Mouse (Mus musculus) heart, postnatal 4 days (tissue): ENCODE measurements around the gene Pappa2. TPM values are rescaled to one million over a fixed set of nuclear protein-coding genes. Genes with fewer than 3 reads are reported as not detected.

Source experiments
- DNase-seq: peaks from one replicate; pipeline ENCODE4 v3.0.0; 2021
- total RNA-seq, 2 experiments: library from RNA; stranded (reverse); gene quantifications; 2 replicates each; pipeline ENCODE4 v1.2.3; 2021

The Pappa2 gene
- total RNA-seq: 1 to 10 TPM; 1.1 to 1.2 TPM

- no peak for DNase-seq
Measured at GRCm38 (mm10) chr1:158980390-158980789, at the start of gene Pappa2. Pappa2 (minus strand) TSS chr1:158980490.

DNA sequence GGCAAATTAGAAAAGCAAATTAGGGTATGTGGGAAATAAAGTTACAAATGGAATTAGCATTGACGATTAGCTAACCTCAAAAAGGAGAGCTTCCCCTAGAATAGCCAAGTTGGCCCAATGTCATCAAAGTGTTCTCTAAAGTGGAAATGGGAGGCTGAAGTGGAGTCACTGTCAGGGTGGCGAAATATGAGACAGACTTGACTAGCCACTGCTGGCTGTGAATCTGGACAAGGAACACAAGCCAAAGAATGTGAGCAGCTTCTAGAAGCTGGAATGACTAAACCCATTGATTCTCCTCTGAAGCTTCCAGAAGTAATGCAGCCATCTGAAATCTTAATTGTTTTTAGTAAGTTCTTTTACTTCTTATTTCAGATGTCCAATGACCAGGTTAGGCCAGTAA lies 48.8 kb upstream of the Pappa2 start:
- no peak for DNase-seq

GRCm38 (mm10) chr1:159014940-159015660 lies 34.8 kb upstream of the Pappa2 start:
- no peak for DNase-seq

DNA sequence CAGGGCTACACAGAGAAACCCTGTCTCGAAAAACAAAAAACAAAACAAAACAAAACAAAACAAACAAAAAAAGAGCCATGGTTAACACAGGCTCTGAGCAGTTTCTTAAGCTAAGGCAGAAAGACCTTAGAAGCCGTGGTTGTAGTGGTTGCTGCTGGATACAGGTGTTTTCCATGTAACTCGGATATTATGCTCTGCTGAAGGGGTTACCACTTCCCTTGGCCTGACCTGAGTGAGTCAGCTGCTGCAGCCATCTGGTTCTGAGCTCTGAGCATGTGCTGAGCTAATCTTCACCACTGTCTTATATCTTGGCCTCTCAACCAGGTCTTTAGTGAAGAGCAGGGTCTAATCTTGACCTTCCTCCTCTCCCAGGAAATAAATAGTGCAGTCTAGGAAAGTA lies 6.8 kb upstream of the Pappa2 start:
- no peak for DNase-seq

- DNase-seq: no peak
Measured at GRCm38 (mm10) chr1:158962340-158962739, 17.9 kb downstream of the Pappa2 start.

- DNase-seq: no peak
Measured at GRCm38 (mm10) chr1:158960984-158961383, 19.3 kb downstream of the Pappa2 start.

- DNase-seq: no peak
Measured at GRCm38 (mm10) chr1:158960549-158960948, 19.7 kb downstream of the Pappa2 start.

DNA sequence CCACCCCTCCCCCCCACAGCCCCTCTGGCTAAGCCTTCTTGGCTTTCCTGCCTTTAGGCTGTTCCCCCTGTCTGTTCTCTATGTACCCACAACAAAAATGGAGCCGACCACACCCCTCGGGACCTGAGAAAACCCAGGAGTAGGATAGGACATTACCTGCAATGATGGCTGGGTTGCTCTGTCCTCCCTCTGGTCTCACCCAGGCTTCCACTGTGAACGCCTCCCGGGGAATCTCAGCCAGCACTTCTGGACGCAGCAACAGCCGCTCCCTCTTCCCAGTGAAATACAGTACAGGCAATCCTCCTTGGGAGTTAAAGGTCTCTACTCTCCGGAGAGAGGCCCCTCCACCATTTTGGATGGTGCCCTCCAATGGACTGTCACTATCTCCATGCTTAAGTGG lies 23.9 kb downstream of the Pappa2 start:
- no peak for DNase-seq

DNA sequence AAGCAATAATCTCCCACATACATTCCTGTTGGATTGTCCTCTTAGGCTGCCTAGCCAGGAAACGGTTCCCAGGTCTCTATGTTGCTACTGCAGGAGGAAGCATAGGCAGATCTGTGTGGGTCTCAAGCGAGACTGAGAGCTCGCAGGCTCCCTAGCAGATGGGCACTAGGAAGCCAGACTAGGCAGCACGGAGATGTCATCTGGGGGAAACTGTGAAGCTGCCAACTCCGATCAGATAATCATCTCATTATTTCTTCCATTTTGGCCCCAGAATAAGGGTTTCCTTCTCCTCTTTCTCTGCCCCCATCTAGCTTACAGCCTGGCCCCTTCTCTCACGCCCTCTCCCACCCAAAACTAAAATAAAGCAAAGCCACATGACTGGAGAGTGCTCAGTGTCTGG lies 25.5 kb downstream of the Pappa2 start:
- DNase-seq: no peak

- DNase-seq: peak; percentile 75
Measured at GRCm38 (mm10) chr1:158953479-158954207, 26.6 kb downstream of the Pappa2 start.

- DNase-seq: no peak
Measured at GRCm38 (mm10) chr1:158949041-158949440, 31.2 kb downstream of the Pappa2 start.

GRCm38 (mm10) chr1:158947981-158948735 lies 32.1 kb downstream of the Pappa2 start:
- no peak for DNase-seq

DNA sequence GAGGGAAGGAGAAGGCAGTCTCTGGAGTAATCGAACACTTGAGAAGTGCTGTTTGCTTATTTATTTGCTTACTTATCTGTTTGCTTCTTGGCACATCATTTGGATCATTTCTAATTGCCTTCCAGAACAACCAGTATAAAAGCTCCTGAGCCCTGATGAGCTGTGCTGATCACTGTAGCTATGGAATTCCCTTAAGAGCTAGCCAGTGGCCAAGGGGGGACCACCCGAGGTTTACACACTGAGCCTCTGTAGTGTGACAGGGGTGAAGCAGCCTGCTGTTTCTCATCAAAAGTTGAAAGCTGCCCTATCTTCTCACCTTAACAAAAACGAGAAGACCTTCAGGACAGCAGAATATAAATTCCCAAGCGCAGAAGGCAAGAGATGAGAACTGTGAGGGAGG lies 35.4 kb downstream of the Pappa2 start:
- DNase-seq: no peak

DNA sequence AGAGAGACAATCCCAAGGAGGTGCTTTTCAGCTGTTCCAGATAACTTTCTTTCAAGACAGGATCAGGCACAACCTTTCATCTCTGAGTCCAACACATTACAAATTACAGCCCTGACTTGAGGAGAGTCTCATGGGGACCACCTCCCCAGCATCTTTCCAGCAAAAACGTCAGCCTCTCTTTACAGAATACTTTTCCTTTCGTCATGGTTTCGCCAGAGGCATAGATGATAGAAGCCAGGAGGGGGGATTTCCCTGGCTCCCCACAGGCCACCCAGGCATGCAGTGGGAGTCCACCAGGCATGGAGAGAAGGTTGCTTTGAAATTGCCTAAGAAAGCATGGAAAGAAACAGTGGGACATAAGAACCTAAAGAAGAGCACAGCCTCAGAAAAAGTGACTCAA lies 37.4 kb downstream of the Pappa2 start:
- no peak for DNase-seq

DNA sequence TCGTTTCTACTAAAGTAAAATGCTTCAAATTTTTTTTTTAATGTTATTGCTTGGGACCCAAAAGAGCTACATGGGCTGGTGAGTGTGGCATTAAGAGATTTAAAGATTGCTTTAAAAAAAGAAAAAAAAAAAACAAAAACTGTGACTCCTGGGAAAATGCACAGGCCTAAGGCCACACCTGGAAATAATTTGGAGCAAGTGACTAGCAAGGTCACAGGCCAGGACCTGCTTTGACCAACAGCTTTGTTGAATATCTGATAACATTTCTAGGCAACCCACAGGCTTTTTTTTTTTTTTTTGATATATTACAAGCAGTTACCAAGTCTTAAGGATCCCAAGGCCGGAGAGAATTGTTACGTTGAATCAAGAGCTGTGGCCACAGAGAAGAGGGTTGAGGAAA lies 39.3 kb downstream of the Pappa2 start:
- no peak for DNase-seq

DNA sequence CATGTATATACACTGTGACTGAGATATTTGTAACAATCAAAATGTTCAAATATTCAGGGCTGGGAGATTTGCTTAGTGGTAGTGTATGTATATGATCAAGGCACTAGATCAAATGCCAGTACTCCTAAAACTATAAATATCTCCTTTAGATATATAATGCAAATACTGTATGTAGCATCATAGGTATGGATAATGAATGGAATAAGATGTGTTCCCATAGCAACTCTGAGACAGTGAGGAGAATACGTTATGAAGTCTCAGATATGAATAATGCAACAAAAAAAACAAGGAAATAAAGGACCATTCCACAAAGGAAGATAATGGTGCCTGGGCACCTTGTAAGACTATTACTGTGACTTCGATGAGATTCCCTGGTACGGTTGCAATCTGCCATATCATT lies 45.8 kb downstream of the Pappa2 start:
- no peak for DNase-seq

- no peak for DNase-seq
Measured at GRCm38 (mm10) chr1:158931202-158931827, 49.0 kb downstream of the Pappa2 start.

DNA sequence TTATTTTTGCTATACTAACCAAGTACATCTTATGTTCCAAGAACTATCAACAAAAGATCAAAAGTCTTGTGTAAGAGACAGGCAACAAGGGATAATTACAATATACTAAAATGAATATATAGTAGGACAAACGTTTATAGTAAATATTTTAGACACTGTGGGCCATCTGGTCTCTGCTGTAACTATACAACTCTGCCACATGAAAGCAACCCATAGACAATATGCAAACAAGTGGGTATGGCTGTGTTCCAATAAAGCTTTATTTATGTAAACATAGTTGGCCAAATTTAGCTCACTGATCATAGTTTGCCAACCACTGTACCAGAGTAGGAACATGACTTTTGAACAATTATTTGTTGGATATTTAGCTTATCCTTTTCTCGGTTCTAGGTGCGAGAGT lies 50.9 kb downstream of the Pappa2 start:
- no peak for DNase-seq

GRCm38 (mm10) chr1:158920451-158920850 lies 59.8 kb downstream of the Pappa2 start:
- no peak for DNase-seq

GRCm38 (mm10) chr1:158918890-158919289 lies 61.4 kb downstream of the Pappa2 start:
- DNase-seq: no peak

- DNase-seq: no peak
Measured at GRCm38 (mm10) chr1:158917067-158917466, 63.2 kb downstream of the Pappa2 start.

GRCm38 (mm10) chr1:158915592-158915991 lies 64.7 kb downstream of the Pappa2 start:
- no peak for DNase-seq

GRCm38 (mm10) chr1:158910661-158911060 lies 69.6 kb downstream of the Pappa2 start:
- no peak for DNase-seq
